Mouse (Mus musculus): ENCODE data around the gene Grip2. TPM values are rescaled to one million over a fixed set of nuclear protein-coding genes. Genes with fewer than 3 reads are reported as not detected.

Gene Grip2
- total RNA-seq, 2 experiments from 2014 or later: not detected

Other genes with a start within 250 kb of the Grip2 start
- 42.8 and 42.9 TPM in 2 replicates for gene Slc6a6, start 143.2 kb downstream of the Grip2 start, total RNA-seq (2014; fragmentation: Nextera tagmentation)
- 18.9 and 30.2 TPM in 2 replicates for gene Slc6a6, start 143.2 kb downstream of the Grip2 start, total RNA-seq (2017)
- gene Ccdc174, start 50.8 kb upstream of the Grip2 start, total RNA-seq (2014; fragmentation: Nextera tagmentation): 22.0 and 23.7 TPM in 2 replicates
- gene Ccdc174, start 50.8 kb upstream of the Grip2 start, total RNA-seq (2017): 41.2 and 63.5 TPM in 2 replicates
- not detected in 2 replicates for gene 4930590J08Rik, start 75.6 kb upstream of the Grip2 start, total RNA-seq (2014; fragmentation: Nextera tagmentation)
- gene 4930590J08Rik, start 75.6 kb upstream of the Grip2 start, total RNA-seq (2017): 0.17 and 0.67 TPM in 2 replicates
- gene Fgd5, start 151.6 kb upstream of the Grip2 start, total RNA-seq (2014; fragmentation: Nextera tagmentation): 0.41 TPM in 1 of 2 replicates, not detected in the other
- gene Fgd5, start 151.6 kb upstream of the Grip2 start, total RNA-seq (2017): not detected in 2 replicates

All from granulocyte monocyte progenitor cell, adult 5-6 weeks (primary cell).